ENCODE assay signal across 20 mouse cellular contexts in the genomic region with DNA sequence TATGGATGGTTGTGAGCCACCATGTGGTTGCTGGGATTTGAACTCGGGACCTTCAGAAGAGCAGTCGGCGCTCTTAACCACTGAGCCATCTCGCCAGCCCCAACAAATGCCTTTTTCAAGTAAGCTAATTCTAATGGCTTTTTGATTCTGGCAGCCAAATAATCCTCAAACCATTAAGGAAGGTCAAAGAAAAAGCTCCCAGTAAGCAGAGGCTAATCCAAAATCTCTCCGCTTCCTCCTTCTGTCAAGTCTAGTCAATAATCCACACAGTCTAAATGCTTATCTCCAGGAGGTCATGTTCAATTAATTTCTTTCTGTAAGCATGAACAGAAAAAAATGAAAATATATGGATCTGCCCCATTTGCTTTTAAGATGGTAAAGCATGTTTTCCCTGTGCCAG. TPM values are rescaled to one million over a fixed set of nuclear protein-coding genes. Genes with fewer than 3 reads are reported as not detected.
A peak's percentile ranks its signal among the peaks of the same experiment; 100 is the strongest.
DNase-seq lines count a peak whose midpoint lies in the region; ATAC-seq and TF ChIP-seq lines count a peak whose summit lies in the region.
"Had no signal": no experiment of that assay in that cellular context is flagged by ENCODE, and none has a peak within 500 bp of the region (broad histone marks: within the 10 kb centered on the region; RNA-seq: fewer than 3 reads in every experiment).

No protein-coding gene starts in this region.

- no peaks in the 10 kb centered on the region for H3K27me3 ChIP-seq in heart, postnatal 0 days (ENCODE audit: control insufficient read depth, insufficient read depth, low read length)
- no peaks in the 10 kb centered on the region for H3K27me3 ChIP-seq in lung, embryonic 14.5 days (ENCODE audit: insufficient read depth, low read length)
- H3K27me3 ChIP-seq in midbrain, embryonic 16.5 days (ENCODE audit: control insufficient read depth, insufficient read depth, low read depth, low read length): no peaks in the 10 kb centered on the region
- H3K27me3 ChIP-seq: limb, embryonic 12.5 days had no signal

- H3K27ac ChIP-seq in heart, postnatal 0 days (ENCODE audit: low read depth): no peak overlapping the region
- H3K27ac ChIP-seq in lung, embryonic 14.5 days (ENCODE audit: low read depth): no peak overlapping the region
- H3K27ac ChIP-seq in midbrain, embryonic 16.5 days (ENCODE audit: low read length): no peak overlapping the region
- H3K27ac ChIP-seq: limb, embryonic 12.5 days; stomach, postnatal 0 days had no signal

- ATAC-seq in heart, postnatal 0 days (ENCODE audit: insufficient read depth, low read depth): no peak
- no peak for ATAC-seq in lung, embryonic 14.5 days (ENCODE audit: insufficient read depth)
- ATAC-seq in midbrain, embryonic 16.5 days: no peak
- no peak for ATAC-seq in cerebellum, adult (ENCODE audit: insufficient number of reproducible peaks, low FRiP score, low TSS enrichment)

- no peak for TF ChIP-seq EP300 in heart, postnatal 0 days (IDR thresholded peaks at IDR 0.05; ENCODE audit: low read depth)

- H3K9me3 ChIP-seq in heart, postnatal 0 days (replicated peaks; ENCODE audit: control insufficient read depth, low read length): no peaks in the 10 kb centered on the region
- no peaks in the 10 kb centered on the region for H3K9me3 ChIP-seq in lung, embryonic 14.5 days (ENCODE audit: low read depth, low read length)
- no peaks in the 10 kb centered on the region for H3K9me3 ChIP-seq in midbrain, embryonic 16.5 days (replicated peaks; ENCODE audit: control insufficient read depth, low read length, poor library complexity, severe bottlenecking)
- H3K9me3 ChIP-seq: heart, embryonic 10.5 days; limb, embryonic 12.5 days had no signal

- no peak overlapping the region for H3K9ac ChIP-seq in heart, postnatal 0 days (replicated peaks; ENCODE audit: low read depth, low read length)
- no peak overlapping the region for H3K9ac ChIP-seq in lung, embryonic 14.5 days
- no peak overlapping the region for H3K9ac ChIP-seq in midbrain, embryonic 16.5 days (ENCODE audit: low read depth, low read length)

- no peak overlapping the region for H3K4me3 ChIP-seq in heart, postnatal 0 days (ENCODE audit: low read depth, low read length)
- no peak overlapping the region for H3K4me3 ChIP-seq in lung, embryonic 14.5 days (ENCODE audit: low read depth, low read length)
- H3K4me3 ChIP-seq in midbrain, embryonic 16.5 days (ENCODE audit: low read depth, low read length): no peak overlapping the region

- no peak for TF ChIP-seq CTCF in heart, postnatal 0 days (IDR thresholded peaks at IDR 0.05; ENCODE audit: low read depth)
- no peak for TF ChIP-seq CTCF in lung, embryonic 14.5 days (IDR thresholded peaks at IDR 0.05; ENCODE audit: low read depth)

- DNase-seq in heart, postnatal 0 days (ENCODE audit: low spot score): no peak
- DNase-seq in heart, postnatal 14 days: no peak
- DNase-seq in lung, embryonic 14.5 days: no peak
- no peak for DNase-seq in lung, postnatal 14 days
- peak; percentile 72 for DNase-seq in retina, postnatal 1 day
- no peak for DNase-seq in spleen, adult 12 weeks (ENCODE audit: low spot score)
- DNase-seq: adrenal gland, postnatal 25 days; B cell, adult 2 months; cerebellum, adult 8-10 months; gastrocnemius, postnatal 25 days; kidney, adult 18-20 months; kidney, postnatal 25 days; layer of hippocampus, adult 9-11 months; lung, postnatal 4 days; thymus, postnatal 14 days had no signal

- H3K36me3 ChIP-seq in heart, postnatal 0 days (replicated peaks; ENCODE audit: control insufficient read depth, insufficient read depth, low read length): no peaks in the 10 kb centered on the region
- H3K36me3 ChIP-seq in lung, embryonic 14.5 days (ENCODE audit: insufficient read depth): no peaks in the 10 kb centered on the region
- H3K36me3 ChIP-seq in midbrain, embryonic 16.5 days (ENCODE audit: control insufficient read depth, insufficient read depth, low read length): no peaks in the 10 kb centered on the region
- H3K36me3 ChIP-seq: heart, embryonic 10.5 days; limb, embryonic 12.5 days had no signal

- H3K4me1 ChIP-seq in heart, postnatal 0 days (ENCODE audit: control insufficient read depth, insufficient read depth): peaks cover 45% of the 10 kb centered on the region
- peaks cover 17% of the 10 kb centered on the region for H3K4me1 ChIP-seq in lung, embryonic 14.5 days (ENCODE audit: insufficient read depth)
- peaks cover 31% of the 10 kb centered on the region for H3K4me1 ChIP-seq in midbrain, embryonic 16.5 days (ENCODE audit: control insufficient read depth, insufficient read depth, low read length)

- intact Hi-C loops in heart, postnatal 14 days (cut with DNase I): loop anchor here (5.0 kb wide), 1 partner anchor 48 kb away; no protein-coding TSS in a partner anchor

- H3K4me2 ChIP-seq in heart, postnatal 0 days (ENCODE audit: low read depth, low read length): peak overlapping the region; percentile 86; the same call in 1 of the 2 replicates
- H3K4me2 ChIP-seq in lung, embryonic 14.5 days: peak overlapping the region; percentile 36; the same call in 1 of the 2 replicates
- peak overlapping the region; percentile 30 for H3K4me2 ChIP-seq in midbrain, embryonic 16.5 days (ENCODE audit: low read length)

- WGBS in heart, postnatal 0 days: 94% methylated on average over 5 of the region's 5 CpGs
- WGBS in lung, embryonic 14.5 days: 91% methylated on average over 5 of the region's 5 CpGs
- WGBS in midbrain, embryonic 16.5 days: 69% methylated on average over 5 of the region's 5 CpGs

RNA-seq across cellular contexts. Expression of gene Akap11, which starts 2.0 kb away (rescaled TPM):
- 23.8 and 24.1 TPM in 2 replicates for total RNA-seq in heart, postnatal 0 days (2014; rRNA removed; ENCODE audit: low replicate concordance)
- 8.9 and 9.2 TPM in 2 replicates for polyA plus RNA-seq in heart, postnatal 0 days (2015; fragmentation: Nextera tagmentation; extraction: Ambion mirVana)
- total RNA-seq in heart, postnatal 14 days (2021): 10 to 100 TPM; 29.9 to 31.8 TPM
- 18.3 and 18.9 TPM in 2 replicates for polyA plus RNA-seq in lung, embryonic 14.5 days (2014; fragmentation: Nextera tagmentation; extraction: Ambion mirVana)
- 39.7 and 45.5 TPM in 2 replicates for polyA plus RNA-seq in midbrain, embryonic 16.5 days (2015; fragmentation: Nextera tagmentation; extraction: Ambion mirVana)

Comparison
In these comparisons a context has a peak if more than half of its experiments do, and no peak if none do; other contexts are left out.
1. H3K4me2 ChIP-seq: peak in every context shown above with its lines; median percentile 86 in heart, postnatal 0 days; 36 in lung, embryonic 14.5 days; 30 in midbrain, embryonic 16.5 days.